Mouse (Mus musculus) adrenal gland, postnatal 36 days (tissue): ENCODE results near the gene Ankrd16. TPM values are rescaled to one million over a fixed set of nuclear protein-coding genes. Genes with fewer than 3 reads are reported as not detected.

ENCODE experiments used
- total RNA-seq, 2 experiments: library from RNA; stranded (reverse); gene quantifications; 2 replicates each; pipeline ENCODE4 v1.2.3; 2021

The Ankrd16 gene
- total RNA-seq, 2 experiments from 2014 or later = 28.0 to 35.2 TPM

Other genes with a start within 250 kb of the Ankrd16 start
- gene Pfkfb3, start 223.8 kb upstream of the Ankrd16 start, total RNA-seq = 100 to 1,000 TPM in 1 of 2 experiments, 10 to 100 TPM in 1; 94.5 to 108 TPM
- gene Rbm17, start 173.7 kb upstream of the Ankrd16 start, total RNA-seq = 100 to 1,000 TPM; 109 to 121 TPM
- gene Gm17490, start 151.6 kb upstream of the Ankrd16 start, total RNA-seq = not detected
- gene Il2ra, start 135.1 kb upstream of the Ankrd16 start, total RNA-seq = under 1 TPM; 0.20 to 0.30 TPM
- gene Il15ra, start 72.6 kb upstream of the Ankrd16 start, total RNA-seq = 10 to 100 TPM; 20.1 to 20.3 TPM
- 10 to 100 TPM; 82.2 to 84.3 TPM for gene Fbh1, start 294 bp upstream of the Ankrd16 start, total RNA-seq